Mouse (Mus musculus): ENCODE measurements around the gene Thap11.

The Thap11 gene

GRCm38 (mm10) chr8:105900941-105901616, 46.1 kb downstream of the Thap11 start:
- no peak for DNase-seq
